Mouse (Mus musculus) liver, embryonic 12.5 days (tissue): ENCODE measurements around the gene Arrb2. TPM values are rescaled to one million over a fixed set of nuclear protein-coding genes. Genes with fewer than 3 reads are reported as not detected.

ENCODE experiments used
- ATAC-seq: fragments of 200-750 bp; cut with Nextera tagmentation; 2 replicates; pipeline ENCODE4 v1.8.0; 2017; ENCODE audit warnings: moderate number of reproducible peaks, mild to moderate bottlenecking, moderate library complexity
- H3K27ac ChIP-seq: fragments of 300-500 bp; sonication (generic); 2 replicates; pipeline ENCODE4 v1.5.1; 2016; ENCODE audit warnings: mild to moderate bottlenecking
- H3K27me3 ChIP-seq: fragments of 300-500 bp; sonication (generic); replicated peaks from 2 replicates; pipeline ENCODE4 v1.6.1; 2016; ENCODE audit warnings: mild to moderate bottlenecking, moderate library complexity
- H3K36me3 ChIP-seq: fragments of 300-500 bp; sonication (generic); 2 replicates; pipeline ENCODE4 v1.6.1; 2016; ENCODE audit warnings: mild to moderate bottlenecking, moderate library complexity
- H3K4me1 ChIP-seq: fragments of 300-500 bp; sonication (generic); 2 replicates; pipeline ENCODE4 v1.6.1; 2016
- H3K4me2 ChIP-seq: fragments of 300-500 bp; sonication (generic); 2 replicates; pipeline ENCODE4 v1.6.1; 2016; ENCODE audit warnings: mild to moderate bottlenecking, moderate library complexity
- H3K4me3 ChIP-seq: fragments of 300-500 bp; sonication (generic); 2 replicates; pipeline ENCODE4 v1.5.1; 2016; ENCODE audit warnings: mild to moderate bottlenecking, moderate library complexity
- H3K9ac ChIP-seq: fragments of 300-500 bp; sonication (generic); 2 replicates; pipeline ENCODE4 v1.6.1; 2016; ENCODE audit warnings: mild to moderate bottlenecking, moderate library complexity
- H3K9me3 ChIP-seq: fragments of 300-500 bp; sonication (generic); replicated peaks from 2 replicates; pipeline ENCODE4 v1.6.1; 2016; ENCODE audit warnings: mild to moderate bottlenecking, moderate library complexity
- WGBS: fragments of 180-500 bp; shearing (Covaris S2); methylation state at CpG from one replicate; pipeline ENCODE4 v1.1.7; 2016; ENCODE audit not compliant: insufficient replicate concordance; 5-methylcytosine and 5-hydroxymethylcytosine counted together
- polyA plus RNA-seq: library from polyadenylated mRNA; unstranded; fragments of >200 nt; fragmentation: Nextera tagmentation; extraction: Ambion mirVana; gene quantifications from 2 replicates; pipeline ENCODE4 v1.2.1, GENCODE M21; 2016

Arrb2 gene
- polyA plus RNA-seq, 1 experiment from 2014 or later, result 22.5 TPM

GRCm38 (mm10) chr11:70447373-70447772, 14.9 kb downstream of the Arrb2 start:
- Histone ChIP-seq H3K9ac (no peak overlapping the region), H3K36me3 (peaks cover 3% of the 10 kb centered on the region; the same call in 1 of the 2 replicates), H3K4me3 (no peak overlapping the region), H3K27me3 (no peaks in the 10 kb centered on the region), H3K27ac (no peak overlapping the region), H3K4me1 (peaks cover 22% of the 10 kb centered on the region), H3K4me2 (no peak overlapping the region), H3K9me3 (no peaks in the 10 kb centered on the region)
- no peak for ATAC-seq
- 26% methylated on average over 1 of the region's 1 CpGs for WGBS

- 79% methylated on average over 2 of the region's 2 CpGs for WGBS
- Histone ChIP-seq H3K27me3 (no peaks in the 10 kb centered on the region), H3K4me1 (peaks cover 31% of the 10 kb centered on the region), H3K4me3 (no peak overlapping the region), H3K9ac (no peak overlapping the region), H3K4me2 (peak overlapping the region; percentile 77), H3K36me3 (peaks cover 13% of the 10 kb centered on the region), H3K27ac (no peak overlapping the region), H3K9me3 (no peaks in the 10 kb centered on the region)
- ATAC-seq, result no peak
Observed at GRCm38 (mm10) chr11:70450926-70451325, 18.5 kb downstream of the Arrb2 start.

GRCm38 (mm10) chr11:70451797-70452498, 19.5 kb downstream of the Arrb2 start, which contains the start of gene Med11:
Gene Med11, plus strand, starts transcription at chr11:70451919.
- H3K27me3 ChIP-seq, result no peaks in the 10 kb centered on the region
- peak within 1 kb of the TSS; percentile 77 for H3K4me2 ChIP-seq
- no peaks in the 10 kb centered on the region for H3K9me3 ChIP-seq
- peak within 1 kb of the TSS; percentile 80 for H3K9ac ChIP-seq
- WGBS, result under 1% methylated on average over 46 of the region's 46 CpGs
- H3K27ac ChIP-seq, result peak within 1 kb of the TSS; percentile 92
- peaks cover 13% of the 10 kb centered on the region for H3K36me3 ChIP-seq
- peak within 1 kb of the TSS; percentile 78 for H3K4me3 ChIP-seq
- ATAC-seq, result peak; percentile 97
- peaks cover 21% of the 10 kb centered on the region for H3K4me1 ChIP-seq

GRCm38 (mm10) chr11:70453261-70454044, 21.0 kb downstream of the Arrb2 start:
- Histone ChIP-seq H3K4me1 (peaks cover 21% of the 10 kb centered on the region), H3K4me3 (no peak overlapping the region), H3K27ac (no peak overlapping the region), H3K36me3 (peaks cover 13% of the 10 kb centered on the region), H3K9ac (no peak overlapping the region), H3K9me3 (no peaks in the 10 kb centered on the region), H3K4me2 (peak overlapping the region; percentile 77), H3K27me3 (peaks cover 8% of the 10 kb centered on the region)
- ATAC-seq, result no peak
- WGBS, result 73% methylated on average over 9 of the region's 9 CpGs

GRCm38 (mm10) chr11:70458688-70459600, 26.5 kb downstream of the Arrb2 start, which contains the start of gene Zmynd15:
Gene Zmynd15, plus strand, starts transcription at chr11:70459433.
- no peak for ATAC-seq
- peaks cover 3% of the 10 kb centered on the region; the same call in 1 of the 2 replicates for H3K36me3 ChIP-seq
- peaks cover 9% of the 10 kb centered on the region; the same call in 1 of the 2 replicates for H3K4me1 ChIP-seq
- H3K27me3 ChIP-seq, result peaks cover 62% of the 10 kb centered on the region
- H3K9me3 ChIP-seq, result 0 out of 2 replicates have a peak, but pooled peaks cover 3% of the 10 kb centered on the region
- H3K9ac ChIP-seq, result peak within 1 kb of the TSS; percentile 48; the same call in 1 of the 2 replicates
- WGBS, result 16% methylated on average over 32 of the region's 32 CpGs
- H3K4me3 ChIP-seq, result peak within 1 kb of the TSS; percentile 58
- no peak within 1 kb of the TSS for H3K27ac ChIP-seq
- H3K4me2 ChIP-seq, result peak within 1 kb of the TSS; percentile 77

GRCm38 (mm10) chr11:70459601-70460101, 27.2 kb downstream of the Arrb2 start, which contains the start of gene Cxcl16:
Gene Cxcl16, minus strand, starts transcription at chr11:70459984.
- no peak for ATAC-seq
- H3K4me1 ChIP-seq, result peaks cover 9% of the 10 kb centered on the region; the same call in 1 of the 2 replicates
- 0 out of 2 replicates have a peak, but pooled peaks cover 3% of the 10 kb centered on the region for H3K9me3 ChIP-seq
- peak within 1 kb of the TSS; percentile 58 for H3K4me3 ChIP-seq
- WGBS, result 4% methylated on average over 30 of the region's 30 CpGs
- H3K36me3 ChIP-seq, result no peaks in the 10 kb centered on the region
- H3K27me3 ChIP-seq, result peaks cover 69% of the 10 kb centered on the region
- H3K4me2 ChIP-seq, result peak within 1 kb of the TSS; percentile 77
- peak within 1 kb of the TSS; percentile 48; the same call in 1 of the 2 replicates for H3K9ac ChIP-seq
- H3K27ac ChIP-seq, result no peak within 1 kb of the TSS

- H3K4me3 ChIP-seq, result no peak overlapping the region
- H3K9ac ChIP-seq, result no peak overlapping the region
- peak; percentile 40; the same call in 1 of the 2 replicates for ATAC-seq
- peaks cover 19% of the 10 kb centered on the region for H3K4me1 ChIP-seq
- H3K27me3 ChIP-seq, result peaks cover 90% of the 10 kb centered on the region
- H3K4me2 ChIP-seq, result no peak overlapping the region
- WGBS, result 56% methylated on average over 5 of the region's 5 CpGs
- H3K27ac ChIP-seq, result no peak overlapping the region
- no peaks in the 10 kb centered on the region for H3K36me3 ChIP-seq
- H3K9me3 ChIP-seq, result 0 out of 2 replicates have a peak, but pooled peaks cover 3% of the 10 kb centered on the region
Observed at GRCm38 (mm10) chr11:70463970-70464369, 31.5 kb downstream of the Arrb2 start.

GRCm38 (mm10) chr11:70465211-70465610, 32.8 kb downstream of the Arrb2 start:
- ATAC-seq, result no peak
- Histone ChIP-seq H3K4me2 (peak overlapping the region; percentile 24; the same call in 1 of the 2 replicates), H3K4me1 (peaks cover 10% of the 10 kb centered on the region; the same call in 1 of the 2 replicates), H3K36me3 (no peaks in the 10 kb centered on the region), H3K4me3 (no peak overlapping the region), H3K27ac (no peak overlapping the region), H3K9me3 (0 out of 2 replicates have a peak, but pooled peaks cover 3% of the 10 kb centered on the region), H3K9ac (no peak overlapping the region), H3K27me3 (peaks cover 78% of the 10 kb centered on the region)
- WGBS, result 24% methylated on average over 16 of the region's 16 CpGs

GRCm38 (mm10) chr11:70465824-70466223, 33.4 kb downstream of the Arrb2 start:
- Histone ChIP-seq H3K4me3 (peak overlapping the region; percentile 10; the same call in 1 of the 2 replicates), H3K36me3 (no peaks in the 10 kb centered on the region), H3K4me2 (peak overlapping the region; percentile 24), H3K27me3 (peaks cover 72% of the 10 kb centered on the region), H3K4me1 (peaks cover 10% of the 10 kb centered on the region; the same call in 1 of the 2 replicates), H3K27ac (no peak overlapping the region), H3K9me3 (0 out of 2 replicates have a peak, but pooled peaks cover 3% of the 10 kb centered on the region), H3K9ac (no peak overlapping the region)
- no peak for ATAC-seq
- WGBS, result 43% methylated on average over 23 of the region's 23 CpGs

- WGBS, result 30% methylated on average over 5 of the region's 5 CpGs
- no peak overlapping the region for H3K4me2 ChIP-seq
- no peak overlapping the region for H3K27ac ChIP-seq
- no peak for ATAC-seq
- peaks cover 50% of the 10 kb centered on the region for H3K27me3 ChIP-seq
- no peaks in the 10 kb centered on the region for H3K9me3 ChIP-seq
- H3K4me1 ChIP-seq, result peaks cover 10% of the 10 kb centered on the region; the same call in 1 of the 2 replicates
- no peak overlapping the region for H3K9ac ChIP-seq
- H3K4me3 ChIP-seq, result no peak overlapping the region
- H3K36me3 ChIP-seq, result no peaks in the 10 kb centered on the region
Observed at GRCm38 (mm10) chr11:70467902-70468619, 35.6 kb downstream of the Arrb2 start.
